Mouse (Mus musculus): Measurements from ENCODE around the gene Nepn.
A peak's percentile ranks its signal among the peaks of the same experiment; 100 is the strongest.

- TF ChIP-seq TCF12 (IDR thresholded peaks at IDR 0.05; ENCODE audit: low read depth, low read length) (no peak), CTCF (conservative IDR thresholded peaks at IDR 0.05 in 1 of 2, IDR thresholded peaks at IDR 0.05 in 1 of 2; ENCODE audit: low read depth in 2 of 2, low read length in 2 of 2) (peak; percentile 63 to 96), USF1 (IDR thresholded peaks at IDR 0.05; ENCODE audit: low read depth, low read length) (no peak), BHLHE40 (IDR thresholded peaks at IDR 0.05; ENCODE audit: low read depth, low read length) (no peak), MXI1 (IDR thresholded peaks at IDR 0.05; ENCODE audit: low read depth, low read length) (no peak)
Measured at GRCm38 (mm10) chr10:52384823-52385610, 3.8 kb upstream of the Nepn start.
